Comparison of ENCODE assay signal across 8 mouse cellular contexts in the genomic region with DNA sequence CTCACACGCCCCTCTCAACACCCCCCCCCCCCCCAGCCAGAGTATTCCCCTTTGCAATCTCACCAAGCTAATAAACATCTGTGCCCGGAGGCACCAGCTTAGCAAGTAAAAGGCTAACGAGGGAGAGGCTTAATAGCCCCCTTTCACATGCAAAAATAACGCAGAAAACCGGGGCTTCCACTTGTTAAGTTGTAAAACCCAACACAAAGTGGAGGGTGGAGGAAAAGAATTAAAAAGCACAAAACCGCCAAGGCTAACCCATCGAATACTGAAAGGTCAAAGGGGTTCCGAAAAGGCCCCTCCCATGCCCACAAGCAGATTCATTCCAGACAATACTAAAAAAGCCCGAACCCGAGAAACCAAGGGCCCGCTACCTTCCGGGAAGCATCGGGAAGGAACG. TPM values are rescaled to one million over a fixed set of nuclear protein-coding genes. Genes with fewer than 3 reads are reported as not detected.
A peak's percentile ranks its signal among the peaks of the same experiment; 100 is the strongest.
DNase-seq lines count a peak whose midpoint lies in the region; ATAC-seq and TF ChIP-seq lines count a peak whose summit lies in the region.

No protein-coding gene starts in this region.

- no peak overlapping the region for H3K27ac ChIP-seq in cerebellum, adult 2 months (ENCODE audit: insufficient read depth, low read length)
- H3K27ac ChIP-seq in neural tube, embryonic 11.5 days (ENCODE audit: low read depth, low read length) = no peak overlapping the region
- H3K27ac ChIP-seq in limb, embryonic 14.5 days (replicated peaks; ENCODE audit: low read depth, low read length) = peak overlapping the region; percentile 95; the same call in 1 of the 2 replicates
- peak overlapping the region; percentile 97 for H3K27ac ChIP-seq in stomach, postnatal 0 days (replicated peaks)

- no peak for DNase-seq in cerebellum, adult 2 months
- no peak for DNase-seq in cerebellum, adult 8-10 months
- no peak for DNase-seq in neural tube, embryonic 11.5 days (ENCODE audit: low spot score)
- no peak for DNase-seq in neural tube, embryonic 10.5 days (ENCODE audit: extremely low spot score, low spot score)
- no peak for DNase-seq in limb, embryonic 14.5 days (ENCODE audit: low spot score)
- DNase-seq in stomach, postnatal 0 days (ENCODE audit: low spot score) = no peak
- DNase-seq in right cerebral cortex, postnatal 14 days = no peak

- WGBS in cerebellum, adult 2 months = 0% methylated on average over 14 of the region's 14 CpGs
- 0% methylated on average over 14 of the region's 14 CpGs for WGBS in neural tube, embryonic 11.5 days
- under 1% methylated on average over 14 of the region's 14 CpGs for WGBS in limb, embryonic 14.5 days
- under 1% methylated on average over 14 of the region's 14 CpGs for WGBS in stomach, postnatal 0 days

- H3K27me3 ChIP-seq in cerebellum, adult 2 months (ENCODE audit: control insufficient read depth, insufficient read depth, low read length) = no peaks in the 10 kb centered on the region
- no peaks in the 10 kb centered on the region for H3K27me3 ChIP-seq in neural tube, embryonic 11.5 days (ENCODE audit: control insufficient read depth, insufficient read depth, low read length)
- no peaks in the 10 kb centered on the region for H3K27me3 ChIP-seq in limb, embryonic 14.5 days (ENCODE audit: control insufficient read depth, insufficient read depth, low read length)
- H3K27me3 ChIP-seq in stomach, postnatal 0 days (ENCODE audit: control insufficient read depth, insufficient read depth, low read length) = no peaks in the 10 kb centered on the region

- no peak for TF ChIP-seq CTCF in cerebellum, adult 2 months (IDR thresholded peaks at IDR 0.05; ENCODE audit: borderline replicate concordance, insufficient read depth, low read depth, low read length)
- TF ChIP-seq CTCF in stomach, postnatal 0 days (IDR thresholded peaks at IDR 0.05; ENCODE audit: low read depth) = no peak

- H3K9me3 ChIP-seq in neural tube, embryonic 11.5 days (ENCODE audit: control insufficient read depth, low read length) = no peaks in the 10 kb centered on the region
- no peaks in the 10 kb centered on the region for H3K9me3 ChIP-seq in limb, embryonic 14.5 days (ENCODE audit: control insufficient read depth, low read length)
- no peaks in the 10 kb centered on the region for H3K9me3 ChIP-seq in stomach, postnatal 0 days (ENCODE audit: control insufficient read depth, low read length)

- TF ChIP-seq POLR2A in cerebellum, adult 2 months (IDR thresholded peaks at IDR 0.05; ENCODE audit: borderline replicate concordance, insufficient read depth, low read length) = no peak
- no peak for TF ChIP-seq POLR2A in limb, embryonic 14.5 days (IDR thresholded peaks at IDR 0.05; ENCODE audit: borderline replicate concordance, extremely low read depth, insufficient read depth, insufficient read length)

- peak overlapping the region; percentile 69 for H3K9ac ChIP-seq in neural tube, embryonic 11.5 days (ENCODE audit: low read length)
- H3K9ac ChIP-seq in limb, embryonic 14.5 days (ENCODE audit: low read depth, low read length, severe bottlenecking) = peak overlapping the region; percentile 88
- H3K9ac ChIP-seq in stomach, postnatal 0 days (ENCODE audit: low read length) = peak overlapping the region; percentile 85

- TF ChIP-seq EP300 in stomach, postnatal 0 days (optimal IDR thresholded peaks at IDR 0.05) = no peak

- peaks cover 3% of the 10 kb centered on the region; the same call in 1 of the 2 replicates for H3K4me1 ChIP-seq in cerebellum, adult 2 months (ENCODE audit: control insufficient read depth, insufficient read depth, low read length)
- H3K4me1 ChIP-seq in neural tube, embryonic 11.5 days (ENCODE audit: control insufficient read depth, insufficient read depth, low read length) = peaks cover 15% of the 10 kb centered on the region
- H3K4me1 ChIP-seq in limb, embryonic 14.5 days (ENCODE audit: control insufficient read depth, insufficient read depth, low read length) = peaks cover 21% of the 10 kb centered on the region
- H3K4me1 ChIP-seq in stomach, postnatal 0 days (replicated peaks; ENCODE audit: control insufficient read depth, insufficient read depth) = no peaks in the 10 kb centered on the region; the same call in 1 of the 2 replicates

- peak overlapping the region; percentile 78 for H3K4me2 ChIP-seq in neural tube, embryonic 11.5 days (ENCODE audit: low read depth)
- H3K4me2 ChIP-seq in limb, embryonic 14.5 days (replicated peaks; ENCODE audit: low read depth, low read length, severe bottlenecking) = peak overlapping the region; percentile 93
- peak overlapping the region; percentile 85 for H3K4me2 ChIP-seq in stomach, postnatal 0 days (replicated peaks; ENCODE audit: low read depth)

- H3K36me3 ChIP-seq in neural tube, embryonic 11.5 days (ENCODE audit: control insufficient read depth, insufficient read depth, low read length) = no peaks in the 10 kb centered on the region
- H3K36me3 ChIP-seq in limb, embryonic 14.5 days (ENCODE audit: control insufficient read depth, insufficient read depth, low read length) = no peaks in the 10 kb centered on the region; the same call in 1 of the 2 replicates
- H3K36me3 ChIP-seq in stomach, postnatal 0 days (ENCODE audit: control insufficient read depth, insufficient read depth, low read length) = no peaks in the 10 kb centered on the region

- peak overlapping the region; percentile 97 for H3K4me3 ChIP-seq in cerebellum, adult 2 months (replicated peaks; ENCODE audit: insufficient read depth, low read depth, low read length)
- H3K4me3 ChIP-seq in neural tube, embryonic 11.5 days (ENCODE audit: low read depth, low read length) = peak overlapping the region; percentile 88
- peak overlapping the region; percentile 91 for H3K4me3 ChIP-seq in limb, embryonic 14.5 days (replicated peaks; ENCODE audit: low read length)
- peak overlapping the region; percentile 80 for H3K4me3 ChIP-seq in stomach, postnatal 0 days (ENCODE audit: low read depth, low read length)

- ATAC-seq in neural tube, embryonic 11.5 days (ENCODE audit: insufficient read depth, low FRiP score, low TSS enrichment) = no peak
- no peak for ATAC-seq in limb, embryonic 14.5 days (ENCODE audit: low FRiP score, low read depth)
- no peak for ATAC-seq in stomach, postnatal 0 days (ENCODE audit: low FRiP score, low TSS enrichment)
- no peak for ATAC-seq in megakaryocyte-erythroid progenitor cell, adult 5-6 weeks (replicated peaks; ENCODE audit: low FRiP score, low TSS enrichment, poor library complexity, severe bottlenecking)

RNA-seq across cellular contexts. Expression of gene Gm21992, which starts 1.1 kb away (rescaled TPM):
- polyA plus RNA-seq in cerebellum, adult 2 months (2012; rRNA removed) = 14.4 and 17.9 TPM in 2 replicates
- polyA plus RNA-seq in neural tube, embryonic 11.5 days (2014; fragmentation: Nextera tagmentation; extraction: Ambion mirVana) = 8.5 and 24.4 TPM in 2 replicates
- polyA plus RNA-seq in limb, embryonic 14.5 days (2012; rRNA removed) = 36.0 and 83.7 TPM in 2 replicates
- polyA plus RNA-seq in limb, embryonic 14.5 days (2014; fragmentation: Nextera tagmentation; extraction: Ambion mirVana) = 15.5 and 22.0 TPM in 2 replicates
- polyA plus RNA-seq in stomach, postnatal 0 days (2015; fragmentation: Nextera tagmentation; extraction: Ambion mirVana) = 16.0 and 19.1 TPM in 2 replicates
- total RNA-seq in megakaryocyte-erythroid progenitor cell, adult 5-6 weeks (2014; fragmentation: Nextera tagmentation) = 29.3 and 59.5 TPM in 2 replicates
- 15.8 and 17.3 TPM in 2 replicates for total RNA-seq in megakaryocyte-erythroid progenitor cell, adult 5-6 weeks (2017)

RNA-seq across cellular contexts. Expression of gene Rbm14, which starts 1.1 kb away (rescaled TPM):
- 27.4 and 32.1 TPM in 2 replicates for polyA plus RNA-seq in cerebellum, adult 2 months (2012; rRNA removed)
- polyA plus RNA-seq in neural tube, embryonic 11.5 days (2014; fragmentation: Nextera tagmentation; extraction: Ambion mirVana) = 113 and 116 TPM in 2 replicates
- polyA plus RNA-seq in limb, embryonic 14.5 days (2012; rRNA removed) = 69.9 and 98.5 TPM in 2 replicates
- polyA plus RNA-seq in limb, embryonic 14.5 days (2014; fragmentation: Nextera tagmentation; extraction: Ambion mirVana) = 69.8 and 71.9 TPM in 2 replicates
- polyA plus RNA-seq in stomach, postnatal 0 days (2015; fragmentation: Nextera tagmentation; extraction: Ambion mirVana) = 21.9 and 24.2 TPM in 2 replicates
- 74.2 and 76.1 TPM in 2 replicates for total RNA-seq in megakaryocyte-erythroid progenitor cell, adult 5-6 weeks (2014; fragmentation: Nextera tagmentation)
- total RNA-seq in megakaryocyte-erythroid progenitor cell, adult 5-6 weeks (2017) = 16.6 and 29.1 TPM in 2 replicates

RNA-seq across cellular contexts. Expression of gene Rbm4, which starts 16.6 kb away (rescaled TPM):
- polyA plus RNA-seq in cerebellum, adult 2 months (2012; rRNA removed) = 77.5 and 86.1 TPM in 2 replicates
- polyA plus RNA-seq in neural tube, embryonic 11.5 days (2014; fragmentation: Nextera tagmentation; extraction: Ambion mirVana) = 131 and 134 TPM in 2 replicates
- 107 and 111 TPM in 2 replicates for polyA plus RNA-seq in limb, embryonic 14.5 days (2012; rRNA removed)
- polyA plus RNA-seq in limb, embryonic 14.5 days (2014; fragmentation: Nextera tagmentation; extraction: Ambion mirVana) = 78.9 and 82.6 TPM in 2 replicates
- polyA plus RNA-seq in stomach, postnatal 0 days (2015; fragmentation: Nextera tagmentation; extraction: Ambion mirVana) = 22.2 and 23.3 TPM in 2 replicates
- total RNA-seq in megakaryocyte-erythroid progenitor cell, adult 5-6 weeks (2014; fragmentation: Nextera tagmentation) = 51.9 and 59.4 TPM in 2 replicates
- 68.6 and 75.3 TPM in 2 replicates for total RNA-seq in megakaryocyte-erythroid progenitor cell, adult 5-6 weeks (2017)

RNA-seq across cellular contexts. Expression of gene Ccs, which starts 28.8 kb away (rescaled TPM):
- polyA plus RNA-seq in cerebellum, adult 2 months (2012; rRNA removed) = 49.5 and 52.7 TPM in 2 replicates
- polyA plus RNA-seq in neural tube, embryonic 11.5 days (2014; fragmentation: Nextera tagmentation; extraction: Ambion mirVana) = 41.4 and 41.5 TPM in 2 replicates
- 57.2 and 65.9 TPM in 2 replicates for polyA plus RNA-seq in limb, embryonic 14.5 days (2012; rRNA removed)
- polyA plus RNA-seq in limb, embryonic 14.5 days (2014; fragmentation: Nextera tagmentation; extraction: Ambion mirVana) = 63.2 and 64.8 TPM in 2 replicates
- 72.7 and 81.6 TPM in 2 replicates for polyA plus RNA-seq in stomach, postnatal 0 days (2015; fragmentation: Nextera tagmentation; extraction: Ambion mirVana)
- 75.1 and 81.3 TPM in 2 replicates for total RNA-seq in megakaryocyte-erythroid progenitor cell, adult 5-6 weeks (2014; fragmentation: Nextera tagmentation)
- total RNA-seq in megakaryocyte-erythroid progenitor cell, adult 5-6 weeks (2017) = 47.7 and 59.0 TPM in 2 replicates

RNA-seq across cellular contexts. Expression of gene Ccdc87, which starts 28.9 kb away (rescaled TPM):
- polyA plus RNA-seq in cerebellum, adult 2 months (2012; rRNA removed) = 0.62 and 0.64 TPM in 2 replicates
- 0.13 TPM in 1 of 2 replicates, not detected in the other for polyA plus RNA-seq in neural tube, embryonic 11.5 days (2014; fragmentation: Nextera tagmentation; extraction: Ambion mirVana)
- polyA plus RNA-seq in limb, embryonic 14.5 days (2012; rRNA removed) = 0.03 and 0.05 TPM in 2 replicates
- 0.06 and 0.26 TPM in 2 replicates for polyA plus RNA-seq in limb, embryonic 14.5 days (2014; fragmentation: Nextera tagmentation; extraction: Ambion mirVana)
- 0.05 TPM in 1 of 2 replicates, not detected in the other for polyA plus RNA-seq in stomach, postnatal 0 days (2015; fragmentation: Nextera tagmentation; extraction: Ambion mirVana)
- not detected in 2 replicates for total RNA-seq in megakaryocyte-erythroid progenitor cell, adult 5-6 weeks (2014; fragmentation: Nextera tagmentation)
- total RNA-seq in megakaryocyte-erythroid progenitor cell, adult 5-6 weeks (2017) = not detected in 2 replicates

Comparison
In these comparisons a context has a peak if more than half of its experiments do, and no peak if none do; other contexts are left out.
1. H3K27ac ChIP-seq: peak in limb, embryonic 14.5 days (single experiment) and stomach, postnatal 0 days (single experiment); none in cerebellum, adult 2 months (single experiment) and neural tube, embryonic 11.5 days (single experiment).
2. Peak in every context shown above with its lines, with median percentiles within 50 percentile points of each other: H3K4me3 ChIP-seq, H3K4me2 ChIP-seq and H3K9ac ChIP-seq.